Mouse (Mus musculus): ENCODE data around the gene Ide.
"Not testable (repeated sequence)": the region's sequence is repeated elsewhere in the genome, so short reads cannot be mapped to it uniquely, and the experiment has no call there.

The Ide gene

DNA sequence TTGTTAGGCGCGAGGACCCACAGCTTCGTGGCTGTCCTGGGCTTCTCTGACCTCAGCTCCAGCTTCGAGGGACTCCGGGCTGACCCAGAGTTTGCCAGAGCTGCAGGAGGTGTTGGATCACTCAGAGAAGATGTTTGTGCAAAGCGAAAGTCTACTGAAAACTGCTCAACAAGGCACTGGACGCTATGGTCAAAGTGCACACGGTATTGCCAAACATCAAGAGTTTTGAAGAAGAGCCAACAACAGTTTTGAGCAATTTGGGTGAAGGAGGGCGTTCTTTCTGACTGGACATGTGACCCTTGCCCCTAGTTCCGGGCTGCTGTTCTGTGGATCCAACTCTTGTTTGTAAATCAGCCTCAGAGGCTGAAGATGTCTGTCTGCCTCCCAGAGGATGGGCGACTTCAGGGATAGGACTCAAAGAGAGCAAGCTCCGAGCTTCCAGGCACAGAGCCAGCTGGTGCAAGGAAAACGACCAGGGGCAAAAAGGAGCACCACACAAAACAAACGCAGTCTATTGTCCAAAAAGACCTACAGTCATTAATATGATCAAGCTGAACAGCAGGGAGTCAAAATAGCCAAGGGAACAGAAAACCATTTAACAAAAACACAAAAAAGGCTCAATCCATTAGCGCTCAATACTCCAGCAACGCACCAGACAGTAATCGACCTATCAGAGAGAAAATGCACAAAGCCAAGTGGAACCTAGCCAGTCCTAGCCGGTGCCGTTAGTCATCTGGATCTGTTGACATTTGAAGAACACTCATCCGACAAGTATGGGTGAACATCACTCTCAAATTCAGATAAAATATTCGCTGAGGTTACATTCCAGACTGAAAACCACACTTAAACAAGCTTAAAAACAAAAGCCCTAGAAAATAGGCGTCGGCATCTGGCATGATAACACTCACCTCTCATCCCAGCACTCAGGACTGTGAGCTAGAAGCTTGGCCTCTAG lies 73.4 kb downstream of the Ide start:
- DNase-seq, result peak; percentile 17

DNA sequence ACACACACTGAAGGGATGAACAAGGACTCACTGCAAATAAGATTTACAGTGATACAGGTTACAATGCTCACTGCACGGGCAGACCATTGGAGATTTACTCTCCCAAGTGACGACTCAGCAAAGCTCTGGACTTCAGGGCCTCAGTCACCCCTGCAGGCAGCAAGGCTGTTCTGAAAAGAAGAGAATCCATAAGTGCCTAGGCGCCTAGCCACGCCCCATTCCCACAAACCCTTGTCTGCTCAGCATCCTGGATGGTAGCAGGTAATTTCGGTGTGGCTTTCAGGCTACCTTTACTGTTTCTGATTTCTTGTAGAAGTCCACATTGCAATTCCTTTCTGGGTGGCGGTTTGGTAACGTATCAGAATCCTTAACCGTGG lies 74.1 kb downstream of the Ide start:
- no peak for DNase-seq

DNA sequence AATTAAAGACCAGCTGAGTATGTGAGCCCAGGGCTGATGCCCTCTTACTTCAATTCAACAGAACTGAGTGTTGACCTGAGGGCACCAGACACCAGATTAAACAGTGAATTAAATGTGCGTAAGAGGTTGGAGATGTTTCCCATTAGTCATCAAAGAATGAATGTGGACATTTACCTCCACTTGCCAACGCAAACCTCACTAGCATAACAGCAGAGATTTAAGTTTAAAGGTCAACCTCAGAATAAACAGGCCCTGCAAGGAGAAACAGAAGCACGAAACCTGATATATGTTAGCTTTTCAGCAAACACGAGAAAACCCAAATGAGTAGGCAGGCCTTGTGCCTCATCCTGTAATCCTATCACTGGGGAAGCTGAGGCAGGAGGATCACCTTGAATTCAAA lies 75.3 kb downstream of the Ide start:
- DNase-seq, result no peak

DNA sequence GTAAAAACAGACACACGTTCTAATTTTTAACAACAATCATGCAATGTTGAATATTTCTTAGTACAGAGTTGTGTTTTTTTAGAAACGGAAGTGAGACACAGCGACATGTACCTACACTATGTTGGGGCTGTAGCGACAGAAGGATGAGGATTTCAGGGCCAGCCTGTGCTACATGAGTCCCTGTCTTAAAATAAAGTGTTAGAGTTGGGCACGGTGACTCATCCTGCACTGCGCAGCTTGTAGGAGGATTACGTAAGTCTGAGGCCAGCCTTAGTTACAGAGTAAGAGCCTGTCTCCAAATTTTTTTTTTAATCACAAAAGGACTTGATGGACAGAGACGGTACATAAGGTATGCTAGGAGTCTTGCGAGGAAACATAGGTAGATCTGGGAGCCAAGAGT lies 82.3 kb downstream of the Ide start:
- DNase-seq, result no peak

DNA sequence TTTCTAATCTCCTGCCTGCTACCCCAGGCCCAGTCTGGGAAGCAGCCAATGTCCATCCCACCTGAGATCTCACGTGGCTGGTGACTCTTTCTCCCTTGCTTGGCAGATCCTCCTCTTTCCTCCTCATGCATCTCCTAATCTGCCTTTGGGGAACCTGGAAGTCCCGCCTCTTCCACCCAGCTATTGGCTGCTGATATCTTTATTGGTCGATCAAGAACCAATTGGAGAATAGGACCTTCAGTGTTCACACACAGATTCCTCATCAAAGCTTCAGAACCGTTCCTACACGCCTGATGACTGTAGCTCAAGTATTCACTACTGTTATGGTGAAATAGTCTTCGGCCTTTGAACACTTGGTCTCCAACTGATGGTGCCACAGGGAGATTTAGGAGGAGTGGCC lies 85.5 kb downstream of the Ide start:
- DNase-seq, result no peak

DNA sequence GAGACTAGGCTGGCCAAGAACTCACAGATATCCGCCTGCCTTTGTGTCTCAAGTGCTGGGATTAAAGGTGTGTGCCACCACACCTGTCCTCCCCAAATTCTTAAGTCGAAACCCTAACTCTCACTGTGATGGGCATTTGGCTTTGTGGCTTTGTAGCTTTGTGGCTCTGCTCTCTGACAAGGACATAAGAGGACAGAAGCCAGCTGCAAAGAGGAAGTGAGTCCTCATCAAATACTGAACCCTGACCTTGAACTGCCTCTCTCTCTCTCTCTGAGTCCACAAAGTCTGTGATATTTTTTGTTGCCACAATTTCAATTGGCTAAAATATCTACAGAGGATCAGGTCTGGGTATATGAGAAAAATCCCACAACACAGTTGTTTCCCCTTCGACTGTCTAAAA lies 89.5 kb downstream of the Ide start:
- DNase-seq, result no peak

DNA sequence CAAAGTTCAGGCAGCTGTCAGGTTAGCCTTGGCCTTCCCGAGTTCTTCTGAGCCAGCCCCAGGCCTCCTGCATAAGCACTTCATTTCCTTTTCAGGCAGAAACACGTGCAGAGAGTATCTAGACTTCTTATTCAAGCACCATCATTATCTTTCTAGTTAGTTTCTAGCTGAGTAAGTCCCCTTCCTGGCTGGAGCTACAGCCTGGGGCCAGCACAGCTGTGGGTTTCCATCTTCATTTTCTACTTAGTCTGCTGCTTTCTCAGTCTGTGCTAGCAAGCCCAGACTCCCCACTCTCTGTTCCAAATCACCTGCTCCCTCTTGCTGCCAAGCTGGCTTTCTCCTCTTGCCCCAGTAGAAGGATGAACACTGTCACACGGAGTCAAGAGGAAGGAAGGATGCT lies 90.8 kb downstream of the Ide start:
- no peak for DNase-seq

DNA sequence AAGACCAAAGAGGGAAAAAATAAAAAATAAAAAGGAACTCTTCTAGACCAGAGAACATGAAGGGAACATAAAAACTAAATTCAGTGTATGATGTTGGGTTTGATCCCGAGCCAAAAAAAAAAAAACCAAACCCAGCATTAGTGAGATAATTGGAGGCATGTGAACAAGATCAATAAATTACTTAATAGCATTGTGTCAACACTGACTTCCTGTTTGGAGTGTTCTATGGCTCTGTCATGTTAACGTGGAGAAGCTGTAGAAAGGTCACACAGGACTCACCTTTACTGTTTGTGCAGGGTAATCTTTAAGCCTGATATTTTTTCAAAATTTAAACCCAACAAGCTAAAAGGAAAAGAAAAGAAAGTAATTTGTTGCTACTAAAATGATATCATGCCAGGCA lies 94.9 kb downstream of the Ide start:
- DNase-seq, result no peak

DNA sequence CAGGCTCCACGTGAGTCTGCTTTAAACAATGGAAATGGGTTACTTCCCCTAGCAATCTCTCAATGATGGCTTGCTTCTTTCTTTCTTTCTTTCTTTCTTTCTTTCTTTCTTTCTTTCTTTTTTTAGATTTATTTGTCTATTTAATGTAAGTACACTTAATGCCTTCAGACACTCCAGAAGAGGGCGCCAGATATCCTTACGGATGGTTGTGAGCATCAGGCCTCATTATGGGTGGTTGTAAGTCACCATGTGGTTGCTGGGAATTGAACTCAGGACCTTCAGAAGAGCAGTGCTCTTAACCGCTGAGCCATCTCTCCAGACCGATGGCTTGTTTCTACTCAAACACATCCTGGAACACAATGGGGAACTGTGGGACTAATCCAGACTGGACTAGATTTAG lies 96.5 kb downstream of the Ide start:
- no peak for DNase-seq

DNA sequence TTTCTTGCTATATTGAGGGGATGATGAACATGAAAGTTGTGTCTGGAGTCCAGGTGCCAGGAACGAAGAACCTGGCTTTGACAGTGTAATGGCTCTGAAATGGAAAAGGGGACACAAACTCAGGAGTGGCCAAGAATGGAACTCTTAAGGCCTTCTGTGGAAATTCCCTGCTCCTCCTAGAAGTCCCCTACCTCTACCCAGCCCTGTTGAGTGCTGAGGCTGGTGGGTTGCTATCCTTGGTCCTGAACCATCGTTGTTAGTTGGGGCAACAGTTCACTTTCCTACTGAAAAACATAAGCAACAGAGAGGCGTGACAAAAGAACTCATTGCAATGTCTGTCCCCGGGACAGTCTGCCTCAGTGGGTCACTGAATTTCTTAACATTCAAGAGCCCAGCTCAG lies 98.6 kb downstream of the Ide start:
- DNase-seq, result no peak

DNA sequence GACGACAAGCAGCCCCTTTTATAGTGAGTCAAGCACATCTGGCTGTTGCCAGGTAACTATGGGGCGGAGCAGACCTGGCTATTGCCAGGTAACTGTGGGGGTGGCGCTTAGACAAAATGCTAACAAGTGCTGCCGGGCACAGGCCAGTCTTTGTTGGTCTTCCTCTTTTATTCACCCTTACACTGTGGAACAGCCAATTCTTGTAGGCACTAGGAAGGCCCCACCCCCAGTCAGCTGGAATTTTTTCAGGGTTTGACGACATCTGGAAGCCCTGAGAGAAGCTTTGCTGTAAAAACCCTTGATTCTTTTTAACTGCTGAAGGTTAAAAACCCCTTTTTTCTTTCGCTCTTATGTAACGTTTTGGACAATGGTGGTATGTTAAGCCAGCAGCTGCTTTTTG lies 99.0 kb downstream of the Ide start:
- no peak for DNase-seq

DNA sequence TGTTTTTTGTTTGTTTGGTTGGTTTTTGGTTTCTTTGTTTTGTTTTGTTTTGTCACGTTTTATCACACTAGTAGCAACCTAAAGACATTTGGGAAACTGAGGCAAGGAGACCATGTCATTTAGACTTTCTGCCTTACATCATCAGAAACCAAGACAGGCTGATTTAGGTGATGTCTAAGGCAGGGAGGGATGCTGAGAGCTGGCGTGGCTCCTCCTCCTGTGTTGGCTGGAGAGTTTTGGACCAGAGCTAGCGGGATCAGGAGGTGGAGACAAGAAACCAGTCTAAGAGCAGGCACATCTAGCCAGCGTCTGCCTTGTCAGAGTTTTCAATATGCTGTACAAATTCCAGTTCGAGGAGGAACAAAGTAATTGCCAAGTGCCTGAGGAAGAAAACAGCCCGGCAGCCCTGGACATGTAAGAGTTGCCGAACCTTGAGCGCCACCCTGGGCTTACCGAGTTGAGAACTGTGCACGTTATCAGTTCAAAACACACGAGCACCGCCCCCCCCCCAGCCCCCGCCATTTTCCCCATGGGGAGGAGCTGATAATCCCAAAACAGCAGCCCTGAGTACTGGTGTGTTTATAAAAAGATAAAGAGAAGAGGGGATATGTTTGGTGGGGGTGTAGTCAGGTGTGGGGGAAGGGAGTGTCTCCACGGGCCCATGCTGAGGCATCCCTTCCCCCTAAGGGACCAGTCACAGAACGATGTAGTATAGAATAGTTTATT lies 99.8 kb downstream of the Ide start:
- no peak for DNase-seq

DNA sequence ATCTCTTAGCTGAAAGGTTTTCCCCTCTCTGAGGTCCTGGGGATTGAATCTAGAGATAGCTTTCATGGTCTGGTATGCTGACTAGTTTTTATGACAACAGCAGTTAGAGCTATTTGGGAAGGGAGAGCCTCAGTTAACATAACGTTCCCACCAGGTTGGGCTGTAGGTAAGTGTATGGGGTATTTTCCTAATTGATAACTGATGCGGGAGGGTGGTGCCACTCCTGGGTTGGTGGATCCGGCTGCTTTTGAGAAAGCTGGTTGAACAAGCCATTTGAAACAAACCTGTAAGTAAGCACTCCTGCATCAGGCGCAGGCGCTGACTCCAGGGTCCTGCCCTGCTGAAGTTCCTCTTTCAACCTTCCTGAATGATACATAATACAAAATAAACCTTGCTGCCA lies 100.3 kb downstream of the Ide start:
- DNase-seq, result no peak

DNA sequence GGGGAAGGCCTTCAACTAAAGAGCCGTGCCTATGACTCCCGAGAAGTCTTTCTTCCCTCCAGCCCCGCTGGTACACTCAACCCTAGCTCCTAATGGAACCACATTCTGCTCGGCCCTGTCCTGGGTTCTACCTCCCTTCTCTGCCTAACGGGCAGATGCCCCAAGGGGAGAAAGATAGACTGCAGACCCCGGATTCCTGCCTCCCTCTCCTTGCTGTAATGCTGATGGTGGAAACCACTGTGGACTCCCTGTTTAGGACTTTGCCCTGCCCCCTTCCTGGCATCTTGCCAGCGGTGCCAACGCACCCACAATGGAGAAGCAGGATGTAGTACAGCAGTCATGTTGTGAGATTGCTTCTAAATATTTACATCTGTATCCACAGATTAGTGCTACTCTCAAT lies 101.8 kb downstream of the Ide start:
- no peak for DNase-seq

DNA sequence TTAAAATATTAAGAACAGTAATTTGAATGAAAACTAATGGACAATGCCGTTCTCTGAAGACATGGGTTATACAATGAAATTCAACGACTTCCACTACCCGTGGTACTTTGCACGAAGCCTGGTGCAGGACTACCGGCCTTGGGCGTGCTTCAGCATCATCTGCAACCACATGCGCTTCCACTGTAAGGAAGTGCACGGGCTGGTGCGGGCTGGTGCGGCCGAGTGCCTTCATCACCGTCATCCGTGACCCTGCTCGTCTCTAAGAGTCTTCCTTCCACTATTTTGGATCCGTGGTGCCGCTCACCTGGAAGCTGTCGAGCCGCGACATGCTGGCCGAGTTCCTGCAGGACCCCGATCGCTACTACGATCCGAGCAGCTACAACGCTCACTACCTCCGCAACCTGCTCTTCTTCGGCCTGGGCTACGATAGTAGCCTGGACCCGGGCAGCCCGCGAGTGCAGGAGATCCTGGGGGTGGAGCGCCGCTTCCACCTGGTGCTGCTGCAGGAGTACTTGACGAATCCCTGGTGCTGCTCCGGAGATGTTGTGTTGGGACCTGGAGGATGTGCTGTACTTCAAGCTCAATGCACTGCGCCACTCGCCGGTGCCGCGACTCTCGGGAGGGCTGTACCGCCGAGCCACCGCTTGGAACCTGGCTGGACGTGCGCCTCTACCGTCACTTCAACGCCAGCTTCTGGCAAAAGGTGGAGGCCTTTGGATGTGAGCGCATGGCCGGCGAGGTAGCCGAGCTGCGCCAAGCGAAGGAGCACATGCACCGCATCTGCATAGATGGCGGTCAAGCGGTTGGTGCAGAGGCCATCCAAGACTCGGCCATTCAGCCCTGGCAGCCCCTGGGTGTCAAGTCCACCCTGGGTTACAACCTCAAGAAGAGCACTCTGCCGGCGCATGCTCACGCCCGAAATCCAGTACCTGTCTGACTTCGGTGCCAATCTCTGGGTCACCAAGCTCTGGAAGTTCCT lies 103.8 kb downstream of the Ide start:
- DNase-seq, result peak; percentile 19

DNA sequence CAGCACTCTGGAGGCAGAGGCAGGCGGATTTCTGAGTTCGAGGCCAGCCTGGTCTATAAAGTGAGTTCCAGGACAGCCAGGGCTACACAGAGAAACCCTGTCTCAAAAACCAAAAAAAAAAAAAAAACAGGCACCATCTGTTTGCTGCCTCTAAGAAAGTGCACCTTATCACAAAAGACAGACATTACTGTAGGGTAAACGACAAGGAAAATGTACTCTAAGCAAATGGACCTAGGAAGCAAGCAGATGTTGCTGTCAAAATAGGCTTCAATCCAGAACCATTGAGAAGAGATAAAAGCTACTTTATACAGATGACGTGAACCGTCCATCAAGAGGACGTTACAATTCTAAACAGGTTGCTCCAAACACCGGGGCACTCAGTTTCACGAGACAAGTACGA lies 105.1 kb downstream of the Ide start:
- DNase-seq, result not testable (repeated sequence)

DNA sequence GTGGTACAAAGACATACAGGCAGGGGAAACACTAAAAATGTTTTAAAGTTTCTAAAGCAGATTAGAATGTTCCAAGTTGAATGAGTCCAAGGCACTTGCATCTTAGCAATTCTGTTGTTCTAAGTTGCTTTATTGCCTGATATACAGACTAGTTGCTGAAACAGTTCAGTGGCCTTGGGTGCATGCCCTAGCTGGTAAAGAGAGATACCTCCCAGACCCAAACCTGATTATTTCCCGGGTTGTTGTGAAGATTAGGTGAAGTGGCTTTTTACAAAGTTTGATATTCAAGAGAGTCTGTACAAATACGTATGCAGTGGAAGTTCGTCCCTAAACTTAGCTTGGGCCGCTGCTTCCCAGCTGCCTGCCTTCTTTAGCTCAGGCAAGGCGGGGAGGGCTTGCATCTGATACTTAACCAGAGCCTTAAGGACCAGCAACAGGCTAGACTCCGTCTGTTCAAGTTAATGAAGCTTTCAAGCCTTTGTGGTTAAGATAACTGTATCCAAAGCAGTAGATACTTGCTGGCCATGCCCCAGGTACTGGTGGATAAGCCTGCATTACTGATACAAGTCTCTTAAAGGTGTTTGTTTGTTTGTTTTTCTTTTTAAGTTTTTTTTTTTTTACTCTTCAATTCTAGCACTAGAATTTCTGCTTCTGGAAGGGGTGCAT lies 112.3 kb downstream of the Ide start:
- no peak for DNase-seq

Measured in cerebellum, adult 11 months (tissue).